Mouse (Mus musculus) olfactory bulb, adult 2 months (tissue): Measurements from ENCODE around the gene Tnfrsf23.

Experiments
- CTCF ChIP-seq: fragments of 200-500 bp; IDR thresholded peaks from 2 replicates; pipeline ENCODE4 v1.5.1; 2012; ENCODE audit warnings: low read depth, mild to moderate bottlenecking, low read length, moderate library complexity; ENCODE audit not compliant: insufficient read depth
- POLR2A ChIP-seq: fragments of 200-500 bp; IDR thresholded peaks from 2 replicates; pipeline ENCODE4 v1.6.1; 2012; ENCODE audit warnings: mild to moderate bottlenecking, low read depth, low read length, moderate library complexity; ENCODE audit not compliant: insufficient read depth

GRCm38 (mm10) chr7:143692746-143693510 lies 7.3 kb upstream of the Tnfrsf23 start:
- no peak for TF ChIP-seq CTCF
- no peak for TF ChIP-seq POLR2A
